Mouse (Mus musculus) urinary bladder, adult 18-20 months (tissue): ENCODE measurements around the gene Atf3.

ENCODE experiments used
- DNase-seq, 2 experiments: peaks; one replicate each; pipeline ENCODE4 v3.0.0; 2022; ENCODE audit warnings: low spot score in 2 of 2, mixed read lengths in 2 of 2

The Atf3 gene

GRCm38 (mm10) chr1:191217939-191218338, at the start of gene Atf3:
Gene Atf3 (minus strand): TSS chr1:191218039.
- DNase-seq: no peak

DNA sequence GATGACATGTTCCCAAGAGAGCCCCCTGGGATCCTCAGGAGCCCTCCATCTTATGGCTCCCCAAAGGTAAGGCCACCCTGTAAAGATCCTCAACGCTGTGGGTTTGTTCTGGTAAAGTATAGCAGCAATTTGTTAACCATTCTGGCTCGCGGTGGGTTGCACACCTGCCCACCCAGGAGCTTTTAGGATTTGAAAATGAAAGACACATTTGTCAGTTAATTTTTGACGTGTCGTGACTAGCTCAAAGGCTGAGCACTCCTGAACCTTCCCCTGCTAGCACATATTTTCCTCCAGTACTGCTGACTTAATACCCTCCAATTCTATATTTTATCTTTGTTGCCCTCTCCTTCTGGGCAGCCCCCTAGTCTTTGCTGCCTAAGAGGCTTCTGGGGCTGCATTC, 49.3 kb upstream of the Atf3 start:
- no peak for DNase-seq

- no peak for DNase-seq
Measured at GRCm38 (mm10) chr1:191263471-191263870, 45.6 kb upstream of the Atf3 start.

GRCm38 (mm10) chr1:191261861-191262260, 44.0 kb upstream of the Atf3 start:
- no peak for DNase-seq

DNA sequence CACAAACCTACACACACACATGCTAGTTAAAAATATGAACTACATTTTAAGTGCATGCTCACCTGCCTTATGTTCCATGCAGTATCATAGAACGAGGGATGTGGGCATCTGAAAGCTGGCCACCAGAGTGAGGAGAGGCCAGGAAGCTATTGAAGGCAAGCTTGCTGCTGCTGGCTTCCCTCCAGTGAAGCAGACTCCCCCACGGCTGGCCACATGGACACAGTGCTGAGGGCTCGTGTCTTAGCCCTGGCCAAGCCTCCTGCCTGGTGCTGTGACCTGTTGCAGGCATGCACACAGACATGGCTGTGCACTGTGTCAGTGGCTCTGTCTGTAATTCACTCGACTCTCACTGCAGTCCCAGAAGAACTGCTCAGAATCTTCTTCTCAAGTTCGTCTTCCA, 41.8 kb upstream of the Atf3 start:
- DNase-seq: no peak

DNA sequence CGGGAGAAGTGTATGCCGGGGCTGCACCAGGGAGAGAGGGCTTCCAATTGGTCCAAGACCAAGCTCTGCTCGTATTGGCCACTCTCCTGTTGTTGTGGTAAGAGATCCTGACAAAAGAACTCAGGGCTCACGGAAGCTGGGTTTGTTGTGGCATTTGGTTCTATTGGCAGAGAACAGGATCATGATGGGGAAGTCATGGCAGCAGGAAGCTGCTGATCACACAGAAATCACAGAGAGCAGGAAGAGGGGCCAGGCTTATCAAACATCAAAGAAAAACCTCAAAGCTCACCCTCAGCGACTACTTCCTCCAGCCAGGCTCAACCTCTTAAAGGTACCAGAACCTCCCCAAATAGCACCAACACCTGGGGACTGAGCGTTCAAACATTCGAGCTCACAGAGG, 41.3 kb upstream of the Atf3 start:
- DNase-seq: no peak

GRCm38 (mm10) chr1:191258521-191258920, 40.7 kb upstream of the Atf3 start:
- no peak for DNase-seq

DNA sequence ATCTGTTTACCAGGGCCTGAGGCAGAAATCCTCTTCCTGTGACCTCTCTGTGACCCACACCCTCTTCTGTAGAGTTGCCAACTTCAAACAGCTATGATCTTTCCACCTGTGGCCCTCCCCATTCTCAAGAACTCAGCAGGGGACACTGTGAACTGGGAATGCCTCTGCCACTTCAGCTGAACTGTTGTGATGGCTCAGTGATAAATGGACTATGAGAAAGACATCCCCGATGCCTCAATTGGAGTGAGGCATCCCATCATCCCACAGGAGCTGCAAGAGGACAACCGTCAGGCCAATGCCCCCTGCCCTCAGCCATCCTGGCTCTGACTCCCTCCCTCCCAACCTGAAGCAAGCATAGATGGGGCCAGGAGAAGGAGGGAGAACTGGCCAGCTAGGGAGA, 40.1 kb upstream of the Atf3 start:
- DNase-seq: no peak

GRCm38 (mm10) chr1:191257351-191257771, 39.5 kb upstream of the Atf3 start:
- no peak for DNase-seq

GRCm38 (mm10) chr1:191256566-191257350, 38.9 kb upstream of the Atf3 start:
- DNase-seq: peak in 1 of 2 experiments; percentile 19

DNA sequence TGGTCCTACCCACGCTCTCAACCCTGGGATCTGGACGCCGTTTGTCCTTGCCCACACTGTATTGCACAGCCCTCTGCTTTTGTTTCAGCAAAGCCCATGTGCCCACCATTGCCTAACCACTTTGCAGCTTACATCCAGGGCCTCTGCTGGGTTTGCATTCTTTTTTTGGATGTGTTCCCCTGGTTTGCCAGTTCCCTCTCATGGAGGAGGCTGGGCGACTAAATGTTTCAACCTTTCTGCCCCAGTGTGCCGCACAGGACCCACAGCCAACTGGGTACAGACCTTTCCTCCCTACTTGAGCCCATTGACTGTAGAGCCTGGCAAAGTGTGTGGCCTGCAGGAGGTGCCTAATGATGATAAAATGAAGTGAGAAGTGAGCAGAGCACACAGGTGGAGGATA, 38.3 kb upstream of the Atf3 start:
- no peak for DNase-seq

DNA sequence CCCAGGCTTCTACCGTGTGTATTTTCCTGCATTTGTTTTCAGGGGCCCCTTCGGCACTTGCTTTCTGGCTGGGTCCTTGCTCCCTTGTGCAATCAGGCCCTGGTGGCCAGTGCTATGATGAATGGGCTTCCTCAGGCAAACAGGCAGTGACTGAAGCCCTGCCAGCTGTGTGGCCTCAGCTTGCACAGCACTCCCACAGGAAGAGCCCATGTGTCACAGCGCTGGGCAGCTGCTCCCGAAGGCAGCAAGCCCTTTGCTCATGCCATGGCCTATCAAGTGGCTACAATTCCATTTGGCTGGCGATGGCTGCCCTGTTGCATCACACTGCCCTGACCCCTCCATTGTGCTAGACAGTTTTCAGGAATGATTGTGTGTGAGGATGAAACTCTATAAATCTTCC, 36.6 kb upstream of the Atf3 start:
- no peak for DNase-seq

GRCm38 (mm10) chr1:191253636-191254035, 35.8 kb upstream of the Atf3 start:
- no peak for DNase-seq

DNA sequence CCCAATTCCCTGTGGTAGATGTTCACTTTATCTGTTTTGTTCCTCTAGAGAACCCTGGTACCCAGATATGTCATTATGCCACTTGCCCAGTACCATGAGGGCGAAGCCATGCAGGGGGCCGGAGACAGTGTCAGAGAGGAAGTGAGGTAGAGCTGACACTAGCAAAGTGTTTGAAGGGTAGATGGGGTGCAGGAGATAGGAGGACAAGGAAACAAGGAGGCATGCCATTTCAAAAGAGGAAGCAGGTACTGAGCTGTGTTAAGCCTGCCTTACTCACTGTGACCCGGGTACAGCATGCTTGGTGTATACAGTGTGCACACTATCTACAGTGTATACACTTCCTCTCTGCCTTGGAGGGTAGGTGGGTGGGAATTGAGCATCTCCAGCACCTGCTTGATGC, 32.1 kb upstream of the Atf3 start:
- DNase-seq: no peak

DNA sequence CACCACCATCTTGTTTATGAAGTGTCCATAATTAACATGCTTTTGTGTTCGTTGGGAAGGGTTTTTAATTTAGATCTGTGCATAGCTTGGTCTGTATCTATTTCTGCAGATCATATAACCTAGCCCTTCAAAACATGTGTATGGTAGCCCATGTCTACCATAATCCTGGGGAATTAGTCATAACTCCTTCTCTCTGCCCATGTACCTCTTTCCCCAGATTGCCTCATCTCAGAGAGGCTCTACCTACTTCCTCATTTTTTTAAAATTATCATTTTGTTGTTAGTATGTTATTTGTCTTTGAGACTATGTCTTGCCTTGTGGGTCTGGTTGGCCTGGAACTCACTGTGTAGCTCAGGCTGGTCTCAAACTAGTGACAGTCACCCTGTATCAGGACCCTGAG, 30.6 kb upstream of the Atf3 start:
- DNase-seq: no peak

- no peak for DNase-seq
Measured at GRCm38 (mm10) chr1:191247561-191247960, 29.7 kb upstream of the Atf3 start.

DNA sequence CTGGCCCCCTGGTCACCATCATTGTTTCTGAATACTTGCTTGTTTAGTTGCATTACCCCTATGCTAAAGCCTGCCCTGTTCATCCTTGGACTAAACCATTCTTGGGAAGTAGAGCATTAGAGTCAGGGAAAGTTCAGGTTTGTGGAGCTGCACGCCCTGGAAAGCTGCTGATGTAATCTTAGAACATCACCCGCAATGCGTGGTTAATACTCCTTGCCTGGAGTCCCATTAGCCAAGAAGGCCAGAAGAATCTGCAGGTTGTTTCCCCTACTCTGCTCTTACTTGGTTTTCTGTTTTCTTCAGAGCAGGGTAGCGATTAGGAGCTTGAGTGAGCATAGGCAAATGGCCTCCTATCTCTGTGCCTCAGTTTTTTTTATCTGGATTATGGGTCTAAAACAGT, 26.0 kb upstream of the Atf3 start:
- DNase-seq: no peak

GRCm38 (mm10) chr1:191242065-191242698, 24.3 kb upstream of the Atf3 start:
- no peak for DNase-seq

GRCm38 (mm10) chr1:191241574-191241973, 23.7 kb upstream of the Atf3 start:
- no peak for DNase-seq

- no peak for DNase-seq
Measured at GRCm38 (mm10) chr1:191239602-191240001, 21.8 kb upstream of the Atf3 start.

- DNase-seq: no peak
Measured at GRCm38 (mm10) chr1:191235788-191236542, 18.1 kb upstream of the Atf3 start.

DNA sequence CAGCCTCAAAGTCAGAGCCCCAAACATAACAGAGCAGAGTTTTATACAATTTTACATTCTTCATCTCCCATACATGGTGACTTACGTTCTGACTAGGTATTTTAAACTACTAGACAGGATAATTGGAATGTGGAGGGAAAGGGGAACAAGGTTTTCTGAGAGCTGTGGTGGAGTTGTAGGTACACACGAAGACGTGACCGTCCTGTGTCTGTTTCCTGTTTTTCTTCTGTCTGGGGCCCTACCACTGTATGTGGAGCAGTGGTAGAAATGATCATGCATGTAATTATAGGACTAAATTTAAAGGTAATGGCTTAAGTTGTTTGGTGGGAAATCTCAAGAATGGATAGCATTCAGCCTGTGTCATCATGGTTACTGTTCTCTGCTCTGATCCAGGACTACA, 17.0 kb upstream of the Atf3 start:
- DNase-seq: no peak
